24 mouse cellular contexts compared by ENCODE assay signal in the genomic region with DNA sequence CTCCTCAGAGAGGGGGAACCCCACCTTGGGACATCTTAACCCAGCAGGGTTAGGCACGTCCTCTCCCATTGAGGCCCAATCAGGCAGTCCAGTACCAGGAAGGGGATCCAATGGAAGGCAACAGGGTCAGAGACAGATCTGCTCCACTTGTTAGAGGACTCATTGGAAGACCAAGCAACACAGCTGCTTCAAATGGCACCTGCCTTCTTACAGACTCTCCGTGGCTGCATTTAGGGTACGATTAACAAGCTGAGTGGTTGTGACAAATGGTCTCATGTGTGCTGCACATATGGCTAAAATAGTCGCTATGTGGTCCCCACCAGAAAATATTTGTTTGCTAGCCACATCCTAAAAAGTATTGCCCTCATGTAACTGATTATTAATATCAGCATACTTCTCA.
DNase-seq lines count a peak whose midpoint lies in the region; ATAC-seq and TF ChIP-seq lines count a peak whose summit lies in the region.
"Had no signal": no experiment of that assay in that cellular context is flagged by ENCODE, and none has a peak within 500 bp of the region (broad histone marks: within the 10 kb centered on the region; RNA-seq: fewer than 3 reads in every experiment).

No protein-coding gene starts in this region.

- H3K9ac ChIP-seq in embryonic facial prominence, embryonic 14.5 days (ENCODE audit: low read depth, low read length), result no peak overlapping the region
- H3K9ac ChIP-seq in limb, embryonic 12.5 days (replicated peaks), result no peak overlapping the region
- H3K9ac ChIP-seq in limb, embryonic 14.5 days (ENCODE audit: low read depth, low read length, severe bottlenecking), result no peak overlapping the region
- H3K9ac ChIP-seq in hindbrain, postnatal 0 days (replicated peaks; ENCODE audit: low read length), result no peak overlapping the region
- H3K9ac ChIP-seq: embryonic facial prominence, embryonic 13.5 days; forebrain, embryonic 13.5 days; forebrain, embryonic 15.5 days; forebrain, postnatal 0 days had no signal

- H3K27ac ChIP-seq in embryonic facial prominence, embryonic 14.5 days (replicated peaks; ENCODE audit: low read depth, low read length), result no peak overlapping the region
- H3K27ac ChIP-seq in embryonic facial prominence, embryonic 10.5 days (replicated peaks), result no peak overlapping the region
- no peak overlapping the region for H3K27ac ChIP-seq in limb, embryonic 12.5 days
- H3K27ac ChIP-seq in limb, embryonic 10.5 days, result no peak overlapping the region
- H3K27ac ChIP-seq in limb, embryonic 14.5 days (replicated peaks; ENCODE audit: low read depth, low read length), result no peak overlapping the region
- H3K27ac ChIP-seq in hindbrain, postnatal 0 days, result no peak overlapping the region
- H3K27ac ChIP-seq: embryonic facial prominence, embryonic 13.5 days; forebrain, embryonic 13.5 days; forebrain, embryonic 15.5 days had no signal

- TF ChIP-seq POLR2A in limb, embryonic 14.5 days (IDR thresholded peaks at IDR 0.05; ENCODE audit: borderline replicate concordance, extremely low read depth, insufficient read depth, insufficient read length), result no peak

- ATAC-seq in embryonic facial prominence, embryonic 14.5 days (ENCODE audit: low read depth), result peak; percentile 47; the same call in 1 of the 2 replicates
- ATAC-seq in limb, embryonic 12.5 days (ENCODE audit: insufficient number of reproducible peaks, insufficient read depth, low FRiP score, low TSS enrichment, low read depth), result 0 out of 2 replicates have a peak, but pooled peaks have one; percentile 37
- ATAC-seq in limb, embryonic 14.5 days (ENCODE audit: low FRiP score, low read depth), result 0 out of 2 replicates have a peak, but pooled peaks have one; percentile 47
- ATAC-seq in hindbrain, postnatal 0 days, result no peak
- ATAC-seq: activated CD4-positive, CD25-positive, alpha-beta regulatory T cell, adult 4 months; CD4-positive, CD25-positive, alpha-beta regulatory T cell, adult 4 months; forebrain, embryonic 13.5 days; forebrain, embryonic 15.5 days; forebrain, postnatal 0 days; Patski had no signal

- TF ChIP-seq CTCF in hindbrain, postnatal 0 days (IDR thresholded peaks at IDR 0.05; ENCODE audit: low read depth), result no peak

- no peaks in the 10 kb centered on the region for H3K4me1 ChIP-seq in embryonic facial prominence, embryonic 14.5 days (ENCODE audit: control insufficient read depth, insufficient read depth, low read length)
- H3K4me1 ChIP-seq in embryonic facial prominence, embryonic 10.5 days, result no peaks in the 10 kb centered on the region
- 0 out of 2 replicates have a peak, but pooled peaks cover 5% of the 10 kb centered on the region for H3K4me1 ChIP-seq in limb, embryonic 12.5 days (replicated peaks)
- no peaks in the 10 kb centered on the region for H3K4me1 ChIP-seq in limb, embryonic 10.5 days
- H3K4me1 ChIP-seq in limb, embryonic 14.5 days (ENCODE audit: control insufficient read depth, insufficient read depth, low read length), result no peaks in the 10 kb centered on the region
- no peaks in the 10 kb centered on the region for H3K4me1 ChIP-seq in hindbrain, postnatal 0 days (ENCODE audit: insufficient read depth, low read length)
- H3K4me1 ChIP-seq: embryonic facial prominence, embryonic 13.5 days; forebrain, embryonic 13.5 days; forebrain, embryonic 15.5 days had no signal

- peak; percentile 34 for DNase-seq in embryonic facial prominence, embryonic 14.5 days (ENCODE audit: low spot score)
- DNase-seq in embryonic facial prominence, embryonic 10.5 days (ENCODE audit: low spot score), result no peak
- DNase-seq in limb, embryonic 10.5 days (ENCODE audit: low spot score), result no peak
- DNase-seq in limb, embryonic 14.5 days (ENCODE audit: low spot score), result no peak
- no peak for DNase-seq in hindbrain, postnatal 0 days (ENCODE audit: low spot score)
- DNase-seq: adrenal gland, adult 8-10 months; adrenal gland, postnatal 14 days; adrenal gland, postnatal 36 days; B cell, adult 2 months; cerebellum, adult 11-12 months; cerebellum, adult 2 months; cerebellum, adult 9-10 months; cerebellum, postnatal 10 days; cerebellum, postnatal 25 days; forebrain, postnatal 0 days had no signal

- no peaks in the 10 kb centered on the region for H3K9me3 ChIP-seq in embryonic facial prominence, embryonic 14.5 days (ENCODE audit: control insufficient read depth, low read length)
- no peaks in the 10 kb centered on the region for H3K9me3 ChIP-seq in embryonic facial prominence, embryonic 10.5 days
- H3K9me3 ChIP-seq in limb, embryonic 12.5 days, result no peaks in the 10 kb centered on the region
- H3K9me3 ChIP-seq in limb, embryonic 10.5 days (replicated peaks), result no peaks in the 10 kb centered on the region
- H3K9me3 ChIP-seq in limb, embryonic 14.5 days (ENCODE audit: control insufficient read depth, low read length), result no peaks in the 10 kb centered on the region
- H3K9me3 ChIP-seq in hindbrain, postnatal 0 days (ENCODE audit: low read length), result no peaks in the 10 kb centered on the region
- H3K9me3 ChIP-seq: embryonic facial prominence, embryonic 13.5 days; forebrain, embryonic 13.5 days; forebrain, embryonic 15.5 days had no signal

- H3K4me2 ChIP-seq in embryonic facial prominence, embryonic 14.5 days (ENCODE audit: low read depth, low read length), result no peak overlapping the region
- no peak overlapping the region for H3K4me2 ChIP-seq in limb, embryonic 12.5 days
- H3K4me2 ChIP-seq in limb, embryonic 14.5 days (replicated peaks; ENCODE audit: low read depth, low read length, severe bottlenecking), result no peak overlapping the region
- no peak overlapping the region for H3K4me2 ChIP-seq in hindbrain, postnatal 0 days (ENCODE audit: low read depth, low read length)
- H3K4me2 ChIP-seq: embryonic facial prominence, embryonic 13.5 days; forebrain, embryonic 13.5 days; forebrain, embryonic 15.5 days had no signal

- 64% methylated on average over 4 of the region's 4 CpGs for WGBS in embryonic facial prominence, embryonic 14.5 days
- WGBS in embryonic facial prominence, embryonic 10.5 days, result 78% methylated on average over 4 of the region's 4 CpGs
- 65% methylated on average over 4 of the region's 4 CpGs for WGBS in limb, embryonic 12.5 days
- WGBS in limb, embryonic 10.5 days, result 83% methylated on average over 4 of the region's 4 CpGs
- 77% methylated on average over 4 of the region's 4 CpGs for WGBS in limb, embryonic 14.5 days
- 73% methylated on average over 4 of the region's 4 CpGs for WGBS in hindbrain, postnatal 0 days

- H3K27me3 ChIP-seq in embryonic facial prominence, embryonic 14.5 days (replicated peaks; ENCODE audit: control insufficient read depth, insufficient read depth, low read length), result no peaks in the 10 kb centered on the region
- no peaks in the 10 kb centered on the region for H3K27me3 ChIP-seq in embryonic facial prominence, embryonic 10.5 days (replicated peaks; ENCODE audit: low read depth, poor library complexity, severe bottlenecking)
- no peaks in the 10 kb centered on the region for H3K27me3 ChIP-seq in limb, embryonic 12.5 days
- H3K27me3 ChIP-seq in limb, embryonic 10.5 days (ENCODE audit: low read depth, poor library complexity, severe bottlenecking), result no peaks in the 10 kb centered on the region
- no peaks in the 10 kb centered on the region for H3K27me3 ChIP-seq in limb, embryonic 14.5 days (ENCODE audit: control insufficient read depth, insufficient read depth, low read length)
- H3K27me3 ChIP-seq in hindbrain, postnatal 0 days (ENCODE audit: insufficient read depth, low read length), result no peaks in the 10 kb centered on the region
- H3K27me3 ChIP-seq: CH12.LX; forebrain, embryonic 13.5 days; forebrain, embryonic 15.5 days; Patski had no signal

- H3K36me3 ChIP-seq in embryonic facial prominence, embryonic 14.5 days (ENCODE audit: control insufficient read depth, insufficient read depth, low read length), result no peaks in the 10 kb centered on the region
- no peaks in the 10 kb centered on the region for H3K36me3 ChIP-seq in embryonic facial prominence, embryonic 10.5 days (replicated peaks)
- H3K36me3 ChIP-seq in limb, embryonic 12.5 days, result no peaks in the 10 kb centered on the region
- H3K36me3 ChIP-seq in limb, embryonic 10.5 days, result no peaks in the 10 kb centered on the region
- H3K36me3 ChIP-seq in limb, embryonic 14.5 days (ENCODE audit: control insufficient read depth, insufficient read depth, low read length), result no peaks in the 10 kb centered on the region
- no peaks in the 10 kb centered on the region for H3K36me3 ChIP-seq in hindbrain, postnatal 0 days (ENCODE audit: insufficient read depth, low read length)
- H3K36me3 ChIP-seq: embryonic facial prominence, embryonic 13.5 days; forebrain, embryonic 15.5 days; G1E had no signal

- no peak overlapping the region for H3K4me3 ChIP-seq in embryonic facial prominence, embryonic 14.5 days (ENCODE audit: low read depth, low read length)
- no peak overlapping the region for H3K4me3 ChIP-seq in embryonic facial prominence, embryonic 10.5 days
- H3K4me3 ChIP-seq in limb, embryonic 12.5 days (replicated peaks), result no peak overlapping the region
- no peak overlapping the region for H3K4me3 ChIP-seq in limb, embryonic 10.5 days
- H3K4me3 ChIP-seq in limb, embryonic 14.5 days (replicated peaks; ENCODE audit: low read length), result no peak overlapping the region
- no peak overlapping the region for H3K4me3 ChIP-seq in hindbrain, postnatal 0 days (ENCODE audit: low read length)
- H3K4me3 ChIP-seq: embryonic facial prominence, embryonic 13.5 days; forebrain, embryonic 13.5 days; forebrain, embryonic 15.5 days had no signal
